Mouse (Mus musculus) embryonic facial prominence, embryonic 13.5 days (tissue): ENCODE data around the gene AC134908.4. TPM values are rescaled to one million over a fixed set of nuclear protein-coding genes. Genes with fewer than 3 reads are reported as not detected.

ENCODE experiments used
- ATAC-seq: fragments of 200-750 bp; cut with Nextera tagmentation; 2 replicates; pipeline ENCODE4 v1.8.0; 2017; ENCODE audit warnings: low read depth; ENCODE audit not compliant: insufficient number of reproducible peaks, insufficient read depth, low FRiP score, low TSS enrichment
- H3K27ac ChIP-seq: fragments of 300-500 bp; sonication (generic); 2 replicates; pipeline ENCODE4 v1.5.1; 2015; ENCODE audit warnings: moderate library complexity, mild to moderate bottlenecking, inconsistent platforms
- H3K27me3 ChIP-seq: fragments of 300-500 bp; sonication (generic); 2 replicates; pipeline ENCODE4 v1.6.1; 2015; ENCODE audit warnings: mild to moderate bottlenecking, inconsistent platforms
- H3K36me3 ChIP-seq: fragments of 300-500 bp; sonication (generic); 2 replicates; pipeline ENCODE4 v1.6.1; 2015; ENCODE audit warnings: mild to moderate bottlenecking, inconsistent platforms
- H3K4me1 ChIP-seq: fragments of 300-500 bp; sonication (generic); 2 replicates; pipeline ENCODE4 v1.6.1; 2015; ENCODE audit warnings: inconsistent platforms
- H3K4me2 ChIP-seq: fragments of 300-500 bp; sonication (generic); 2 replicates; pipeline ENCODE4 v1.6.1; 2015; ENCODE audit warnings: moderate library complexity, mild to moderate bottlenecking, inconsistent platforms
- H3K4me3 ChIP-seq: fragments of 300-500 bp; sonication (generic); 2 replicates; pipeline ENCODE4 v1.5.1; 2015; ENCODE audit warnings: mild to moderate bottlenecking, inconsistent platforms
- H3K9ac ChIP-seq: fragments of 300-500 bp; sonication (generic); 2 replicates; pipeline ENCODE4 v1.6.1; 2015; ENCODE audit warnings: mild to moderate bottlenecking, inconsistent platforms
- H3K9me3 ChIP-seq: fragments of 300-500 bp; sonication (generic); 2 replicates; pipeline ENCODE4 v1.6.1; 2016; ENCODE audit warnings: inconsistent platforms
- WGBS: fragments of 180-500 bp; shearing (Covaris S2); methylation state at CpG from one replicate; pipeline ENCODE4 v1.1.7; 2015; ENCODE audit warnings: mixed read lengths; 5-methylcytosine and 5-hydroxymethylcytosine counted together
- polyA plus RNA-seq: library from polyadenylated mRNA; unstranded; fragments of >200 nt; fragmentation: Nextera tagmentation; extraction: Ambion mirVana; gene quantifications from 2 replicates; pipeline ENCODE4 v1.2.1, GENCODE M21; 2015

Gene AC134908.4
- polyA plus RNA-seq, 1 experiment from 2014 or later: not detected

DNA sequence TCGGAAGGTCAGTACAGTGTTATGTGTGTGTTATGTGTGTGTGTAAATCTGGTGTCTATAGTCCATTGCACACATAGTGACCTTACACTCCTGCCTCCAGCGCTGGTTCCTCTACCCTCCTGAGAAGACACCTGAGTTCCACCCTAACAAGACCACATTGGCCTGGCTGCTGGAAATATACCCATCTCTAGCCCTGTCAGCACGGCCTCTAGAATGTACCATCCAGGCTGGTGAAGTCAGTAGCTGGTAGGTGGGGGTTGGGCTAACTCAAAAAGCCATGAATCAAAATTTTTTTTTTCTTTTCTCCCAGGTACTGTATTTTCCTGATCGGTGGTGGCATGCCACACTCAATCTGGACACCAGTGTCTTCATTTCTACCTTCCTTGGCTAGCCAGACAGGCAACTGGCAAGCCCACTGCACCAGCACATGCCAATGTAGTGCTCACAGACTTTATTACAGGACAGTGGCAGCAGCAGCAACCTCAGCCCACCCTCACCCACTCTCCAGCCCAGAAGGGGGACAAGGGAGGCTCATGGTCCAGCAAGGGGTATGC, 34.8 kb upstream of the AC134908.4 start:
- H3K36me3 ChIP-seq: peaks cover 62% of the 10 kb centered on the region
- no peaks in the 10 kb centered on the region for H3K27me3 ChIP-seq
- H3K4me1 ChIP-seq: peaks cover 67% of the 10 kb centered on the region
- no peaks in the 10 kb centered on the region for H3K9me3 ChIP-seq
- no peak overlapping the region; the same call in none of the 2 replicates for H3K9ac ChIP-seq
- peak overlapping the region; percentile 81 for H3K4me2 ChIP-seq
- peak overlapping the region; percentile 86; the same call in 1 of the 2 replicates for H3K4me3 ChIP-seq
- 80% methylated on average over 4 of the region's 4 CpGs for whole genome bisulfite sequencing
- no peak for ATAC-seq
- no peak overlapping the region for H3K27ac ChIP-seq

DNA sequence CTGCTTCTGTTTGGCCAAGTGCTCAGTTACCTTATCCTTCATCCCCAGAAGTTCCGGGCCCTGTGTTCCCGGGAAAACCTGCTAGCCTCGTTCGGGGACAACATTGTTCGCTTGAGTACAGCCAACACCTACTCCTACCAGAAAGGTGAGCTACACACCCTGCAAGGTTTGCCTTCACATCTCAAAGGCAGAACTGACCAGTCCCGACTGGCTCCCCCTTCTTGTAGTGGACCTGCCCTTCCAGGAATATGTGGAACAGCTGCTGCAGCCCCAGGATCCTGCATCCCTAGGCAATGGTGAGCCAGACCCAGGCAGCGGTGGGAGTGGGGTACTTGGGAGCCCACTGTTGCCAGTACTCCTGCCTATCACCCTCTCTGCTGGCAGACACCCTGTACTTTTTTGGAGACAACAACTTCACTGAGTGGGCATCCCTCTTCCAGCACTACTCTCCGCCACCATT, 34.1 kb upstream of the AC134908.4 start:
- 39% methylated on average over 8 of the region's 8 CpGs for WGBS
- Histone ChIP-seq H3K9me3 (no peaks in the 10 kb centered on the region), H3K27me3 (no peaks in the 10 kb centered on the region), H3K36me3 (peaks cover 56% of the 10 kb centered on the region), H3K9ac (peak overlapping the region; percentile 81), H3K4me3 (peak overlapping the region; percentile 60), H3K4me2 (peak overlapping the region; percentile 81), H3K27ac (peak overlapping the region; percentile 92), H3K4me1 (peaks cover 67% of the 10 kb centered on the region)
- no peak for ATAC-seq

DNA sequence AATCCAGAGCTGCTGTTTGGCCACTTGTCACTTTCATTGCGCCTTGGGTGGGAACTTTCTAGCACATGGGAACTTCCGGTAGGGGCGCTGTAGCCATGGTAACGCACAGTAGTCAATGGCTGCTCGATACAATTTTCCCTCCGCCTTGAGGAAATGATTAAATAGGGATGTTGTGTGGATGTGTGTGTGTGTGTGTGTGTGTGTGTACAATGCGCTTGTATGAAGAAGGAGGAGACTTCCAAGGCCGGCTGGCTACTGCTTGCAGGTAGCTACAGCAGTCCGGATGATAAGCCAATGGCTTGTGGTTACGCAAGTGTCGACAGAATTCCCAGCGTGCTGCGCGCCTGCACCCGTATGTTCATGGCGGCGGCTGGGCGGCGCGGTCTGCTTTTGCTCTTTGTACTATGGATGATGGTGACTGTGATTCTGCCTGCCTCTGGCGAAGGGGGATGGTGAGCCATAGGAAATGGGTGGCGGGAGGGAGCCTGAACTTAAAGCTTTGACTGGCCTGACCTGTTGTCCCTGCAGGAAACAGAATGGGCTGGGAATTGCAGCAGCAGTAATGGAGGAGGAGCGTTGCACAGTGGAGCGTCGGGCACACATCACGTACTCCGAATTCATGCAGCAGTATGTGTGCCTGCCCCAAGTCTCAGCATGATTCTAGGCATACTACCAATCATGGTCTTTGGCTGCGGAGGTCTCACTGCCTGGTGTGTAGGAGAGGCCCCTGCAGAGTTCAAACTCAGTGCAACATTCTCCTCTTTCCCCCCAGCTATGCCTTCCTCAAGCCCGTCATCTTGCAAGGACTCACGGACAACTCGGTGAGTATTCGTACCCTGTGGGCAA, 33.5 kb upstream of the AC134908.4 start, which contains the start of gene Jmjd8:
Gene Jmjd8, plus strand, starts transcription at position 156 of the 846 bp plus-strand sequence.
- no peaks in the 10 kb centered on the region for H3K9me3 ChIP-seq
- under 1% methylated on average over 32 of the region's 32 CpGs for WGBS

DNA sequence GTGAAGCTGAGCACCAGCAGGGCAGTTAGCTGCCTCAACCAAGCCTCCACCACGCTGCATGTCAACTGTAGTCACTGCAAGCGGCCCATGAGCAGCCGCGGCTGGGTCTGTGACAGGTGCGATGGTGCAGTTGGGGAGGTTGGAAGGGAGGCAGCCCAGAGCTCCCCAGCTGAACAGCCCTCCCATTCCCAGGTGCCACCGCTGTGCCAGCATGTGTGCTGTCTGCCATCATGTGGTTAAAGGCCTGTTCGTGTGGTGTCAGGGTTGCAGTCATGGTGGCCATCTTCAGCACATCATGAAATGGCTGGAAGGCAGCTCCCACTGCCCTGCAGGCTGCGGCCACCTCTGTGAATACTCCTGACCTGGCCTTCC, 32.8 kb upstream of the AC134908.4 start:
- Histone ChIP-seq H3K4me3 (peak overlapping the region; percentile 60), H3K27me3 (no peaks in the 10 kb centered on the region), H3K9ac (peak overlapping the region; percentile 81), H3K36me3 (peaks cover 55% of the 10 kb centered on the region), H3K27ac (peak overlapping the region; percentile 92; the same call in 1 of the 2 replicates), H3K4me2 (peak overlapping the region; percentile 81), H3K4me1 (peaks cover 64% of the 10 kb centered on the region), H3K9me3 (no peaks in the 10 kb centered on the region)
- ATAC-seq: no peak
- 81% methylated on average over 8 of the region's 8 CpGs for WGBS

More for the DNA sequence above, 33.5 kb upstream of the AC134908.4 start, which contains the start of gene Jmjd8:
- Histone ChIP-seq H3K27me3 (no peaks in the 10 kb centered on the region), H3K36me3 (peaks cover 55% of the 10 kb centered on the region), H3K4me2 (peak within 1 kb of the TSS; percentile 81), H3K27ac (peak within 1 kb of the TSS; percentile 92), H3K4me3 (peak within 1 kb of the TSS; percentile 60), H3K9ac (peak within 1 kb of the TSS; percentile 81), H3K4me1 (peaks cover 67% of the 10 kb centered on the region)
- ATAC-seq: no peak

DNA sequence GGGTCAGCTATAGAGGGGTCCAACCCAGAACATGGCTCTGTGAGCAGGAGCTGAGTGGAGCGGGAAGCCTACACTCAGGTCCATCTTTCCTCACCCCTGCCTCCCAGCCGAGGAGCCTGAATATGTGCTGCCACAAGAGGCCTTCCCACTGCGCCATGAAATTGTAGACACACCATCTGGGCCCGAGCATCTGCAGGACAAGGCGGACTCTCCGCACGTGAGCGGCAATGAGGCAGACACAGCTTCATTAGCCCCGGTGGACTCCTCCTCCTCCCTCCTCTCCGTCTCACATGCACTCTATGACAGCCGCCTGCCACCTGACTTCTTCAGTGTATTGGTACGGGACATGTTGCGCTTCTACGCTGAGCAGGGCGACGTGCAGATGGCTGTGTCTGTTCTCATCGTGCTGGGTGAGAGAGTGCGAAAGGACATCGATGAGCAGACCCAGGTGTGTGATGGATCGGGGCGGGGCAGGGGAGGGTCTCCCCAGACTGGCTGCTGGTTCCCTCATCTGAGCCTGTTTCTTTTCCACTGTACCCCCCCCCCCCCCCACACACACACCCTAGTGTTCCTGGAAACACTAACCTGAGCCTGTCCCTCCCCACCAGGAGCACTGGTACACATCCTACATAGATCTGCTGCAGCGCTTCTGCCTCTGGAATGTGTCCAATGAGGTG, 32.2 kb upstream of the AC134908.4 start:
- Histone ChIP-seq H3K27me3 (no peaks in the 10 kb centered on the region), H3K4me1 (peaks cover 66% of the 10 kb centered on the region), H3K9me3 (no peaks in the 10 kb centered on the region), H3K4me3 (peak overlapping the region; percentile 60; the same call in 1 of the 2 replicates), H3K27ac (no peak overlapping the region), H3K4me2 (0 out of 2 replicates have a peak overlapping the region, but pooled peaks have one; percentile 81), H3K9ac (peak overlapping the region; percentile 81; the same call in 1 of the 2 replicates), H3K36me3 (peaks cover 55% of the 10 kb centered on the region)
- ATAC-seq: no peak
- 87% methylated on average over 22 of the region's 22 CpGs for WGBS

DNA sequence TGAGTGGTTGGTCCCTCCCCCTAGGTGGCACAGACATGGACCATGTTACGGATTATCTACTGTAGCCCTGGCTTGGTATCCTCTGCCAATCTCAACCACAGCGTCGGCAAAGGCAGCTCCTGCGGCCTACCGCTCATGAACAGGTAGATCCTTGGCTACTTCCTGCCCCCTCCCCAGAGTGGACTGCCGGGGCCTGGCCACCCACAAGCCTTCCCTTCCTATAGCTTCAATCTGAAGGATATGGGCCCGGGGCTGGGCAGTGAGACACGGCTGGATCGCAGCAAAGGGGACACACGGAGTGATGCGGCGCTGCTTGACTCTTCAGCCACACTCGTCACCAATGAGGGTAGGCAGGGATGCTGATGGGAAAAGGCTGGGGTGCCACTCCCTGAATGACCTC, 31.6 kb upstream of the AC134908.4 start:
- Histone ChIP-seq H3K27me3 (peaks cover 4% of the 10 kb centered on the region), H3K4me1 (peaks cover 65% of the 10 kb centered on the region), H3K9me3 (no peaks in the 10 kb centered on the region), H3K27ac (no peak overlapping the region), H3K9ac (no peak overlapping the region), H3K36me3 (peaks cover 55% of the 10 kb centered on the region), H3K4me2 (no peak overlapping the region), H3K4me3 (no peak overlapping the region)
- WGBS: 88% methylated on average over 13 of the region's 13 CpGs
- no peak for ATAC-seq

DNA sequence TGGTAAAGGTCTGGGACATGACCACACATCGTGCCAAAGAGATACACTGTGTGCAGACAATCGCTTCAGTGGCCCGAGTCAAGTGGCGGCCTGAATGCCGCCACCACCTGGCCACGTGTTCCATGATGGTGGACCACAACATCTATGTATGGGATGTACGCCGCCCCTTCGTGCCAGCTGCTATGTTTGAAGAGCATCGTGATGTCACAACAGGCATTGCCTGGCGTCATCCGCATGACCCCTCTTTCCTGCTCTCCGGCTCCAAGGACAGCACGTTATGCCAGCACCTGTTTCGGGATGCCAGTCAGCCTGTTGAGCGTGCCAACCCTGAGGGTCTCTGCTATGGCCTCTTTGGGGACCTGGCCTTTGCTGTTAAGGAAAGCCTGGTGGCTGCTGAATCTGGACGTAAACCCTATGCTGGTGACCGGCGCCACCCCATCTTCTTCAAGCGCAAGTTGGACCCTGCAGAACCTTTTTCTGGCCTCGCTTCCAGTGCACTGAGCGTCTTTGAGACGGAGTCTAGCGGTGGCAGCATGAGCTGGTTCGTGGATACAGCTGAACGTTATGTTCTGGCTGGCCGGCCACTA, 30.6 kb upstream of the AC134908.4 start:
- H3K4me2 ChIP-seq: no peak overlapping the region
- H3K4me1 ChIP-seq: peaks cover 55% of the 10 kb centered on the region
- H3K4me3 ChIP-seq: no peak overlapping the region
- peaks cover 47% of the 10 kb centered on the region for H3K36me3 ChIP-seq
- no peaks in the 10 kb centered on the region for H3K9me3 ChIP-seq
- 95% methylated on average over 27 of the region's 27 CpGs for WGBS
- H3K9ac ChIP-seq: no peak overlapping the region
- H3K27me3 ChIP-seq: peaks cover 12% of the 10 kb centered on the region
- no peak overlapping the region; the same call in 1 of the 2 replicates for H3K27ac ChIP-seq
- ATAC-seq: no peak

DNA sequence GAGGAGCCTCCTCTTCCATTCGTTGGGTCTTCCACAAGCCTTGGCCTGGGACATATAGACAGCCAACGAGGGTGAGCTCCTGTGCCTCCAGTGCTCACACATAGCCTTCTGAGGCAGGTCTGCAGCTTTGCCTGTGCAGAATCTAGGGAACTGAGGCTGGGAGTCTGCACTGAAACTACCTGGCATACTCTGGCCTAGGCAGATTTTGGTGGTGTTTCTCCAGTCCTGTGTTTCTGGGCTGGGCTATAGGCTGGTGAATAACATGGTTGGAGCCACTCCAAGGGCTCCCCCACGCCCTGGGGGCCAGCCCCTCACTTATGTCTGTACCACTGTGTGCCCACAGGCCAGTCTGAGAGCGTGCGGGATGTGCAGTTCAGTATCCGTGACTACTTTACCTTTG, 29.9 kb upstream of the AC134908.4 start:
- H3K36me3 ChIP-seq: peaks cover 39% of the 10 kb centered on the region
- peak overlapping the region; percentile 11; the same call in 1 of the 2 replicates for H3K9ac ChIP-seq
- ATAC-seq: no peak
- peaks cover 18% of the 10 kb centered on the region for H3K27me3 ChIP-seq
- WGBS: 81% methylated on average over 6 of the region's 6 CpGs
- no peak overlapping the region for H3K27ac ChIP-seq
- no peaks in the 10 kb centered on the region for H3K9me3 ChIP-seq
- H3K4me3 ChIP-seq: no peak overlapping the region
- peaks cover 48% of the 10 kb centered on the region for H3K4me1 ChIP-seq
- H3K4me2 ChIP-seq: peak overlapping the region; percentile 93; the same call in 1 of the 2 replicates

DNA sequence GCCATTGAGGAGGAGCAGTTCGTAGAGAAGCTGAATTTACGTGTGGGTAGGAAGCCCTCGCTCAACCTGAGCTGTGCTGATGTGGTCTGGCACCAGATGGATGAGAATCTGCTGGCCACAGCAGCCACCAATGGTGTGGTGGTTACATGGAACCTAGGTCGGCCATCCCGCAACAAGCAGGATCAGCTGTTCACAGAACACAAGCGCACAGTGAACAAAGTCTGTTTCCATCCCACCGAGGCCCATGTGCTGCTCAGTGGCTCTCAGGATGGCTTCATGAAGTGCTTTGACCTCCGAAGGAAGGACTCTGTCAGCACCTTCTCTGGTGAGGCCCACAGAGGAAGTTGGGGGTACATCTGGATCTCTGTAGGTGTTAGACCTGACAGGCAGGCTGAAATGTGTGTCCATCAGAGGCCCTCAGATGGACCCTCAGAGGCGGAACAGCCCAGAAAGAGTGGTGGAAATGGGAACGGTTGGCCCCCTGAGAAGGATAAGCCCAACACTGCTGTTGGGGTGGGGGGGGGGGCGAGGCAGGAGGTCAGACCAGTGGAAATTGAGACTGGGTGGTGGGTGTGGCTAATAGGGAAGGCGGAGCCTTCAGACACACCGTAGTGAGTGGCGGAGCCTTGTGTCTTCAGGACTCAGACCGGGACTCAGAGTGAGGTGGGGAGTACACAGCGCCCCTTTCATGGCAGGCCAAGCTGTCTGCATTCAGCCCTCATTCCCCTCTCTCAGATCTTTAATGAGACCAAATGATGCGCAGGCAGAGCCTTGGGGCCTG, 29.1 kb upstream of the AC134908.4 start:
- no peaks in the 10 kb centered on the region for H3K9me3 ChIP-seq
- H3K9ac ChIP-seq: peak overlapping the region; percentile 85
- peaks cover 42% of the 10 kb centered on the region for H3K4me1 ChIP-seq
- 69% methylated on average over 16 of the region's 17 CpGs for WGBS
- no peak for ATAC-seq
- peaks cover 26% of the 10 kb centered on the region for H3K27me3 ChIP-seq
- H3K36me3 ChIP-seq: peaks cover 32% of the 10 kb centered on the region
- H3K4me2 ChIP-seq: peak overlapping the region; percentile 93
- H3K4me3 ChIP-seq: peak overlapping the region; percentile 65
- H3K27ac ChIP-seq: no peak overlapping the region

DNA sequence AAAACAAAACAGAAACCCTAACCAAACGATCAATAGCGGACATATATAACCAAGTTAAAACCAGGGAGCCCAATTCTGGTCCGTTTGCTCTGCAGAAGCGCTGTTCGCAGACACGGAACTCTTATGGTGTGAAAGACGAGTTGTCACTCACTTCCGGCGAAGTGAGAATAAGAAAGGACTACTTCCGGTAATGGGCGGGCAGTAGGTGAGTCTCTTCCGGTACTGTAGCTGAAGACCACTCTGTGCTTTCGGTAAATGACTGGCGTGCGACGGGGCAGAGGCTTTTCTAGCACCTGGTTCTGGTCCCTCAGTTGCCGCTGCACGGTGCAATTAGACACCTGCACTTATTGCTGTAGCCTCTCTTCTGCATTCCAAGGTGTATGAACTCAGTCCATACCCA, 28.0 kb upstream of the AC134908.4 start, which contains the start of gene Wdr24:
Gene Wdr24, plus strand, starts transcription at position 176 of the 400 bp plus-strand sequence.
- Histone ChIP-seq H3K9me3 (no peaks in the 10 kb centered on the region), H3K9ac (peak within 1 kb of the TSS; percentile 85), H3K27ac (peak within 1 kb of the TSS; percentile 62), H3K27me3 (peaks cover 37% of the 10 kb centered on the region), H3K4me3 (peak within 1 kb of the TSS; percentile 65), H3K36me3 (peaks cover 31% of the 10 kb centered on the region), H3K4me1 (peaks cover 42% of the 10 kb centered on the region), H3K4me2 (peak within 1 kb of the TSS; percentile 93)
- ATAC-seq: peak; percentile 34; the same call in 1 of the 2 replicates
- WGBS: under 1% methylated on average over 18 of the region's 18 CpGs
